Mouse (Mus musculus) thymus, adult 2 months (tissue): ENCODE measurements around the gene Adamts4. TPM values are rescaled to one million over a fixed set of nuclear protein-coding genes. Genes with fewer than 3 reads are reported as not detected.
A peak's percentile ranks its signal among the peaks of the same experiment; 100 is the strongest.

Experiments used
- DNase-seq: peaks from one replicate; pipeline ENCODE4 v3.0.0; 2021
- H3K27ac ChIP-seq: fragments of 200-500 bp; 2 replicates; pipeline ENCODE4 v1.5.1; 2012; ENCODE audit warnings: low read length, control low read depth; ENCODE audit not compliant: control insufficient read depth, insufficient read depth
- H3K27me3 ChIP-seq: fragments of 200-500 bp; 2 replicates; pipeline ENCODE4 v1.6.1; 2012; ENCODE audit warnings: mild to moderate bottlenecking, low read length, moderate library complexity, mixed read lengths; ENCODE audit not compliant: control insufficient read depth, insufficient read depth
- H3K36me3 ChIP-seq: fragments of 200-500 bp; 2 replicates; pipeline ENCODE4 v1.6.1; 2012; ENCODE audit warnings: mild to moderate bottlenecking, low read length, moderate library complexity; ENCODE audit not compliant: control insufficient read depth, insufficient read depth
- H3K4me1 ChIP-seq: fragments of 200-500 bp; replicated peaks from 2 replicates; pipeline ENCODE4 v1.6.1; 2012; ENCODE audit warnings: low read length; ENCODE audit not compliant: control insufficient read depth, insufficient read depth
- H3K4me3 ChIP-seq: fragments of 200-500 bp; 2 replicates; pipeline ENCODE4 v1.5.1; 2012; ENCODE audit warnings: mild to moderate bottlenecking, low read length, control low read depth, moderate library complexity; ENCODE audit not compliant: control insufficient read depth, insufficient read depth
- CTCF ChIP-seq: fragments of 200-500 bp; IDR thresholded peaks from 2 replicates; pipeline ENCODE4 v1.5.1; 2012; ENCODE audit warnings: mild to moderate bottlenecking, control low read depth, low read length, moderate library complexity, borderline replicate concordance; ENCODE audit not compliant: control insufficient read depth, poor library complexity, insufficient read depth; ENCODE audit errors: extremely low read depth
- POLR2A ChIP-seq: fragments of 200-500 bp; IDR thresholded peaks from 2 replicates; pipeline ENCODE4 v1.6.1; 2012; ENCODE audit warnings: mild to moderate bottlenecking, low read length, control low read depth, moderate library complexity; ENCODE audit not compliant: control insufficient read depth, poor library complexity, insufficient read depth; ENCODE audit errors: extremely low read depth
- whole genome bisulfite sequencing: fragments of 180-500 bp; shearing (Covaris S2); methylation state at CpG from one replicate; pipeline ENCODE4 v1.1.7; 2018; 5-methylcytosine and 5-hydroxymethylcytosine counted together
- polyA plus RNA-seq: library from polyadenylated mRNA; depleted of rRNA; stranded (reverse); fragments of >200 nt; gene quantifications from 2 replicates; pipeline ENCODE4 v1.2.3, GENCODE M21; 2012

Adamts4 gene
- polyA plus RNA-seq, 1 experiment: 0.90 TPM

DNA sequence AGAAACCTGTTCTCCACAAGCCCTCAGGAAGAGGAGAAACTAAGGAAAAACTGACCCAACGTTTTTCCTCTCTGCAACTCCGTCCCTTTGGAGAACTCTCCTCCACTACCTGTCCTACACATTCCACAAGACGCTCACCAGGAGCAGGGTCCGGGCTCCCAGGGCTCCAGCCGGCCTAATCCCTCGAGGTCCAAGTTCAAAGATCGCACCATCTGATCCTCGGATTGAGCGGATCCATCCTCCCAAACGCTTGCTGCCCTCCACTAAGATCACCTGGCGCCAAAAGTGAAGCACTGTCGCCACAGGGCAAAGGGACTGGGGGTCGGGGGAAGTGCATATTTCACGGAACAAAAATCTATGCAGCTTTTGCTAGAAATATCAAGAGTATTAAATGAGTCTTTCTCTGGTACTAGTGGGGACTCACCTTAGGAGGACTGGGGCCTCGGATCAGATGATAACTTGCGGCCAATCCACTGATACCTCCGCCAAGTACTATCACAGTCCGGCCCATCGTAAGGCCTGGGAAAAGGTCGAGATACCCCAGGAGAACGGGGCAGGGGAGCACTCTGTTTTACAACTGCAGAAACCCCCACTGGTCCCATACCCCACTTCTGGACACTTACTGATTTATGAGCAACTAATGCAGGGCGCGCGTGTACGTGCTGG is 30.2 kb downstream of the Adamts4 start:
- H3K27ac ChIP-seq: no peak overlapping the region
- peak overlapping the region; percentile 71 for H3K4me3 ChIP-seq
- TF ChIP-seq CTCF (no peak), POLR2A (no peak; the same call in 1 of the 2 replicates)
- peaks cover 23% of the 10 kb centered on the region for H3K36me3 ChIP-seq
- peaks cover 12% of the 10 kb centered on the region for H3K4me1 ChIP-seq
- no peaks in the 10 kb centered on the region for H3K27me3 ChIP-seq
- peak; percentile 27 for DNase-seq
- WGBS: 7% methylated on average over 25 of the region's 25 CpGs

DNA sequence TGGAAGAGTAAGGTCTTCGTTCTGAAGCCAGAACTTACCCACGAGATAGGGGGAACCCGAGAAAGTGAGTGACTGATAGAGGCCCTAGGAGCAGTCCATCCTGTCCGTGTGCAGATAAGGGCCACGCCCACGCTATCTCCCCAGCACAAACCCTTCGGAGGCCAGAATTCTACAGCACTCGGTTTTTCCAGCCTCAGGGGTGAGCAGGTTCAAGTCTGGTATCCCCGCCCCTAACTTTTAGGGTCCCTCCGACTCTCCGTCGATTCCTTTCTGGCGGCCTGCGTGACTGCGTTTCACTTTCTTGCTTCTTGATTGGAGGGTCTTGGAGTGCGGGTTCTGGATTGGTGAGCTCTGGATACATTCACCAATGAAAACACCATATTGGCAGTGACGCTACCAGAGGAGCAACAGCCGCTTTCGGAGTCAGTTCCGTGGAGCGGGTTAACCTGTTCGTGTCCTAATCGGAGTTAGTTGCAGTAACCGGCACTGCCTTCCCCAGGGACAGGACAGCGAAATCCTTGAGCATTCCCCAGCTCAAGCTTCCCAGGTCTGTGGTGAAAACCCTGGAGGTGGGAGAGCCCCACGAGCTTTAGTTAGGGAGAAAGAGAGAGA is 30.8 kb downstream of the Adamts4 start, which contains the start of gene Ppox:
TSS of gene Ppox (minus strand) at position 271 of the 612 bp plus-strand sequence.
- under 1% methylated on average over 26 of the region's 26 CpGs for WGBS
- TF ChIP-seq POLR2A (no peak; the same call in 1 of the 2 replicates), CTCF (no peak)
- peak within 1 kb of the TSS; percentile 83 for H3K4me3 ChIP-seq
- peak; percentile 88 for DNase-seq
- H3K4me1 ChIP-seq: peaks cover 12% of the 10 kb centered on the region
- H3K36me3 ChIP-seq: peaks cover 16% of the 10 kb centered on the region
- no peaks in the 10 kb centered on the region for H3K27me3 ChIP-seq
- H3K27ac ChIP-seq: peak within 1 kb of the TSS; percentile 85

DNA sequence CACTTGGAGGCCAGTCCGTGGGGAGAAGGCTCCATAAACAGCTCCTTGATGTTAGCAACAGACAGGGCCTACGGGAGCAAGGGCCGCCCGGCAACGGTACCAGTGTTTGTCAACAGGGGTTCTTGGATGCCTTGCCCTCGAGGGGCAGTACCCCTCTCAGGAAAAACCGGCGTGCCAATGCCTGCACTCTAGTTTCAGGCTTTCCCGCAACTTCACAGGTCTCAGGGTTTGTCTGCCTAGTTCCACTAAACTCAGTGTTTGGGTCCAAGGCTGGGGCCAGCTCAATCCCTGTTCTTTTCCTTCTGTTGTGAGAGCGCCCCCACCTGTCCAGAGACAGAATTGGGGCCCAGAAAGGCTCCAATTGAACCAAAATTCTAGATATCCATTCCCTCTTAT is 31.3 kb downstream of the Adamts4 start:
- peak overlapping the region; percentile 85 for H3K27ac ChIP-seq
- H3K4me3 ChIP-seq: peak overlapping the region; percentile 83
- no peaks in the 10 kb centered on the region for H3K27me3 ChIP-seq
- WGBS: 1% methylated on average over 10 of the region's 10 CpGs
- H3K36me3 ChIP-seq: peaks cover 11% of the 10 kb centered on the region
- TF ChIP-seq POLR2A (no peak), CTCF (0 out of 2 replicates have a peak, but pooled peaks have one; percentile 71)
- DNase-seq: peak; percentile 83
- peaks cover 13% of the 10 kb centered on the region for H3K4me1 ChIP-seq

DNA sequence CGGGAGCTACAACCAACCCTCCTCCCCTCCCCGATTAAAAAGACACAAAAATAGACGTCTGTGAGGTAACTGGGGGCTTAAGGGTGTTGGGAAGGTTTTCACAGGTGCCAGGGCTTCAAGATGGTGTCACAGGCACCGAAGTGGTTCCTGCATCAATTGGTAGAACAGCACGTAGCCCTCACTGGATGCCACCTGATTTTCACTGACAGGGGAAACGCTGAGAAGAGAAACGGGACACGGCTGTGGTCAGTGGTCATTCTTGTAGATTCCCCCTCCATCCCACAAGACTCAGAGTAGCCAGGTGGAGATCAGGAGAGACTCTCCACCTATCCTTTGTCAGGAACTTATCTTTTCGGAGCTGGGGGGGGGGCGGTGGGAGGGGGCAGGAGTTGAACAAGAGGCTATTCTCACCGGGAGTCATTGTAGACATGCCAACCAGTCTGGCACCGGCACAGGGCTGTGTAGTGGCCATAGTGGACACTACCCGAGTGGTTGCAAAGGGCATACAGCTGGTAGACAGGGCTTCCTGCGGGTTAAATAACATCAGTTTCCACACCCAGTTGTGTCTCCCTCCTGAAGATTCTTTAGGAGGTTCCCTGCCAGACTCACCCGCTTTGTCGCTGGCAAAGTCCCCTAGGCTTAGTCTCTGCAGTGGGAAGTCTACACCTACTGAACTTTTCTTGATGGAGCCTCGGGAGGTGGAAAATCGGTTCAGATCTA is 32.0 kb downstream of the Adamts4 start:
- H3K27ac ChIP-seq: no peak overlapping the region
- H3K27me3 ChIP-seq: no peaks in the 10 kb centered on the region
- WGBS: 90% methylated on average over 18 of the region's 18 CpGs
- H3K4me1 ChIP-seq: peaks cover 17% of the 10 kb centered on the region
- 0 out of 2 replicates have a peak, but pooled peaks cover 5% of the 10 kb centered on the region for H3K36me3 ChIP-seq
- TF ChIP-seq POLR2A: no peak
- TF ChIP-seq CTCF: no peak
- H3K4me3 ChIP-seq: no peak overlapping the region
- DNase-seq: no peak

DNA sequence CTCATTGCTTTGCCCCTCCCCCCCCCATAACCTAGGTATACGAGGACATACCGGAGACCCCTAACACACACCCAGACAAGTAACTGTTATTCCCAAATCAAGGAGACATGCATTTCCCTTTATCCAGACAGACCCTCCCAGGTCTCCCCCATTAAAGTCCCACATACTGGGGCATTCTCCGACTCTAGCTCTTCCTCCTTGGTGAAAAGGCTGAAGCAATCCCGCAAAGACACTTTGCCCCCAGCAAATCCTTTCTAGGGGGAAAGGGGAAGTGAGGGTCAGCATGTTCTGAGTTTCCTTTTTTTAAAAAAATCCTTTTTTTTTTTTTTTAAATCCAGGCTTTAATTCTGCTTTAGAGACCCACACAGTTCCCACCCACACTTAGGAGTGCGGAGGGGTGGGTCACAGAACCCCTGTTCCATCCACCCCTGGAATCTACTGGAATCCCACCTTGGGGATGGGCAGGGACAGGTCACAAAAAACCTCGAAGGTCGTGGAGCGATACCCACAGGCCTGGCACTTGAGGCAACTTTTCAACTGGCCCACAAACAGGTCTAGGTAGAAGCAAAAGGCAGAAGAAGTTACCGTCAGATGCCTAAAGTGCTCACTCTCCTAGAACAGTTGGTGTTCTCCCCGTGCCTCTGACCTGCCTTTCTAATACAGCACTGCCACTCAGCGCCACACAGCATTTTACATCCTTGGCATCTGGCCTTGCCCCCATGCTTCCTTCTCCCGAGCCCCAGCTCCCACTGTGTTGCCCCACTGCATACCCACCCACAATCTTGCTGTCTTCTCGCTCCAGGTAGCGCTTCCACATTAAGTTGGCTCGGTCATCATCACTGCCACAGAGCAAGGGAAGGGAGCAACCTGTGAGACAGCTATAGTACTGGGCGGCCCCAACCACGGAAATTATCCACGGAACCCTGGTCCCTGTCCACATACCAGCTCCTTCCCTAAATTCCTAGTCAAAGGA is 33.3 kb downstream of the Adamts4 start:
- 88% methylated on average over 18 of the region's 18 CpGs for WGBS
- H3K36me3 ChIP-seq: peaks cover under 1% of the 10 kb centered on the region; the same call in 1 of the 2 replicates
- H3K4me1 ChIP-seq: peaks cover 21% of the 10 kb centered on the region
- no peak for DNase-seq
- H3K27ac ChIP-seq: no peak overlapping the region
- TF ChIP-seq POLR2A: no peak
- no peak for TF ChIP-seq CTCF
- no peak overlapping the region for H3K4me3 ChIP-seq
- no peaks in the 10 kb centered on the region for H3K27me3 ChIP-seq
